Mouse (Mus musculus): ENCODE results near the gene Popdc3. TPM values are rescaled to one million over a fixed set of nuclear protein-coding genes. Genes with fewer than 3 reads are reported as not detected.
"Not testable (repeated sequence)": the region's sequence is repeated elsewhere in the genome, so short reads cannot be mapped to it uniquely, and the experiment has no call there.

Popdc3 gene
- 1.0 and 1.8 TPM in 2 replicates for polyA plus RNA-seq (2015; fragmentation: Nextera tagmentation; extraction: Ambion mirVana)

GRCm38 (mm10) chr10:45177798-45178197 is at the start of gene Popdc3:
Gene Popdc3 (plus strand): TSS chr10:45178098.
- not testable (repeated sequence) for ATAC-seq (ENCODE audit: low read depth); H3K27ac ChIP-seq (ENCODE audit: low read length); H3K9me3 ChIP-seq (ENCODE audit: control insufficient read depth, low read length); H3K4me2 ChIP-seq (ENCODE audit: low read depth, low read length); H3K4me3 ChIP-seq (ENCODE audit: low read length); H3K4me1 ChIP-seq (replicated peaks; ENCODE audit: control insufficient read depth, insufficient read depth, low read length); H3K27me3 ChIP-seq (ENCODE audit: control insufficient read depth, insufficient read depth, low read depth, low read length); H3K9ac ChIP-seq (ENCODE audit: low read length); H3K36me3 ChIP-seq (ENCODE audit: control insufficient read depth, insufficient read depth, low read length)
- no CpG with 5 or more reads among the region's 5 CpGs for WGBS

GRCm38 (mm10) chr10:45129105-45129504 is 48.8 kb upstream of the Popdc3 start:
- H3K4me3 ChIP-seq (ENCODE audit: low read length) = no peak overlapping the region
- H3K27me3 ChIP-seq (ENCODE audit: control insufficient read depth, insufficient read depth, low read depth, low read length) = no peaks in the 10 kb centered on the region
- no peak overlapping the region for H3K9ac ChIP-seq (ENCODE audit: low read length)
- no peak overlapping the region for H3K4me2 ChIP-seq (ENCODE audit: low read depth, low read length)
- H3K36me3 ChIP-seq (ENCODE audit: control insufficient read depth, insufficient read depth, low read length) = peaks cover 12% of the 10 kb centered on the region
- peak; percentile 41; the same call in 1 of the 2 replicates for ATAC-seq (ENCODE audit: low read depth)
- no peak overlapping the region for H3K27ac ChIP-seq (ENCODE audit: low read length)
- no peaks in the 10 kb centered on the region for H3K9me3 ChIP-seq (ENCODE audit: control insufficient read depth, low read length)
- H3K4me1 ChIP-seq (replicated peaks; ENCODE audit: control insufficient read depth, insufficient read depth, low read length) = no peaks in the 10 kb centered on the region
- 68% methylated on average over 11 of the region's 11 CpGs for WGBS

GRCm38 (mm10) chr10:45130004-45130403 is 47.9 kb upstream of the Popdc3 start:
- Histone ChIP-seq H3K27ac (ENCODE audit: low read length) (no peak overlapping the region), H3K36me3 (ENCODE audit: control insufficient read depth, insufficient read depth, low read length) (peaks cover 12% of the 10 kb centered on the region), H3K9ac (ENCODE audit: low read length) (no peak overlapping the region), H3K4me2 (ENCODE audit: low read depth, low read length) (no peak overlapping the region), H3K9me3 (ENCODE audit: control insufficient read depth, low read length) (no peaks in the 10 kb centered on the region), H3K4me1 (replicated peaks; ENCODE audit: control insufficient read depth, insufficient read depth, low read length) (no peaks in the 10 kb centered on the region), H3K4me3 (ENCODE audit: low read length) (no peak overlapping the region), H3K27me3 (ENCODE audit: control insufficient read depth, insufficient read depth, low read depth, low read length) (no peaks in the 10 kb centered on the region)
- WGBS = 74% methylated on average over 6 of the region's 6 CpGs
- no peak for ATAC-seq (ENCODE audit: low read depth)

GRCm38 (mm10) chr10:45132371-45132770 is 45.5 kb upstream of the Popdc3 start:
- H3K27ac ChIP-seq (ENCODE audit: low read length) = no peak overlapping the region
- H3K9me3 ChIP-seq (ENCODE audit: control insufficient read depth, low read length) = no peaks in the 10 kb centered on the region
- no peak overlapping the region for H3K9ac ChIP-seq (ENCODE audit: low read length)
- ATAC-seq (ENCODE audit: low read depth) = no peak
- peaks cover 2% of the 10 kb centered on the region; the same call in 1 of the 2 replicates for H3K36me3 ChIP-seq (ENCODE audit: control insufficient read depth, insufficient read depth, low read length)
- no peaks in the 10 kb centered on the region for H3K4me1 ChIP-seq (replicated peaks; ENCODE audit: control insufficient read depth, insufficient read depth, low read length)
- 58% methylated on average over 4 of the region's 4 CpGs for WGBS
- no peak overlapping the region for H3K4me2 ChIP-seq (ENCODE audit: low read depth, low read length)
- H3K27me3 ChIP-seq (ENCODE audit: control insufficient read depth, insufficient read depth, low read depth, low read length) = no peaks in the 10 kb centered on the region
- no peak overlapping the region for H3K4me3 ChIP-seq (ENCODE audit: low read length)

GRCm38 (mm10) chr10:45136806-45137205 is 41.1 kb upstream of the Popdc3 start:
- Histone ChIP-seq H3K9ac (ENCODE audit: low read length) (no peak overlapping the region), H3K9me3 (ENCODE audit: control insufficient read depth, low read length) (no peaks in the 10 kb centered on the region), H3K27ac (ENCODE audit: low read length) (no peak overlapping the region), H3K36me3 (ENCODE audit: control insufficient read depth, insufficient read depth, low read length) (no peaks in the 10 kb centered on the region; the same call in 1 of the 2 replicates), H3K4me2 (ENCODE audit: low read depth, low read length) (no peak overlapping the region), H3K27me3 (ENCODE audit: control insufficient read depth, insufficient read depth, low read depth, low read length) (no peaks in the 10 kb centered on the region), H3K4me1 (replicated peaks; ENCODE audit: control insufficient read depth, insufficient read depth, low read length) (no peaks in the 10 kb centered on the region), H3K4me3 (ENCODE audit: low read length) (no peak overlapping the region)
- 84% methylated on average over 7 of the region's 7 CpGs for WGBS
- no peak for ATAC-seq (ENCODE audit: low read depth)

- H3K36me3 ChIP-seq (ENCODE audit: control insufficient read depth, insufficient read depth, low read length) = no peaks in the 10 kb centered on the region; the same call in 1 of the 2 replicates
- no peak overlapping the region for H3K27ac ChIP-seq (ENCODE audit: low read length)
- H3K4me2 ChIP-seq (ENCODE audit: low read depth, low read length) = no peak overlapping the region
- H3K4me1 ChIP-seq (replicated peaks; ENCODE audit: control insufficient read depth, insufficient read depth, low read length) = no peaks in the 10 kb centered on the region
- no peak overlapping the region for H3K4me3 ChIP-seq (ENCODE audit: low read length)
- H3K9ac ChIP-seq (ENCODE audit: low read length) = no peak overlapping the region
- no peak for ATAC-seq (ENCODE audit: low read depth)
- WGBS = 70% methylated on average over 4 of the region's 4 CpGs
- no peaks in the 10 kb centered on the region for H3K9me3 ChIP-seq (ENCODE audit: control insufficient read depth, low read length)
- H3K27me3 ChIP-seq (ENCODE audit: control insufficient read depth, insufficient read depth, low read depth, low read length) = no peaks in the 10 kb centered on the region
Observed at GRCm38 (mm10) chr10:45139910-45140309, 38.0 kb upstream of the Popdc3 start.

- H3K27ac ChIP-seq (ENCODE audit: low read length) = no peak overlapping the region
- H3K4me2 ChIP-seq (ENCODE audit: low read depth, low read length) = no peak overlapping the region
- no peak overlapping the region for H3K9ac ChIP-seq (ENCODE audit: low read length)
- H3K9me3 ChIP-seq (ENCODE audit: control insufficient read depth, low read length) = no peaks in the 10 kb centered on the region
- H3K4me3 ChIP-seq (ENCODE audit: low read length) = no peak overlapping the region
- no peaks in the 10 kb centered on the region for H3K27me3 ChIP-seq (ENCODE audit: control insufficient read depth, insufficient read depth, low read depth, low read length)
- H3K36me3 ChIP-seq (ENCODE audit: control insufficient read depth, insufficient read depth, low read length) = no peaks in the 10 kb centered on the region; the same call in 1 of the 2 replicates
- H3K4me1 ChIP-seq (replicated peaks; ENCODE audit: control insufficient read depth, insufficient read depth, low read length) = no peaks in the 10 kb centered on the region
- no peak for ATAC-seq (ENCODE audit: low read depth)
- WGBS = 88% methylated on average over 7 of the region's 7 CpGs
Observed at GRCm38 (mm10) chr10:45140474-45141212, 37.3 kb upstream of the Popdc3 start.

- Histone ChIP-seq H3K36me3 (ENCODE audit: control insufficient read depth, insufficient read depth, low read length) (no peaks in the 10 kb centered on the region; the same call in 1 of the 2 replicates), H3K4me2 (ENCODE audit: low read depth, low read length) (no peak overlapping the region), H3K27me3 (ENCODE audit: control insufficient read depth, insufficient read depth, low read depth, low read length) (no peaks in the 10 kb centered on the region), H3K4me1 (replicated peaks; ENCODE audit: control insufficient read depth, insufficient read depth, low read length) (no peaks in the 10 kb centered on the region), H3K4me3 (ENCODE audit: low read length) (no peak overlapping the region), H3K27ac (ENCODE audit: low read length) (no peak overlapping the region), H3K9ac (ENCODE audit: low read length) (no peak overlapping the region), H3K9me3 (ENCODE audit: control insufficient read depth, low read length) (no peaks in the 10 kb centered on the region)
- 74% methylated on average over 5 of the region's 5 CpGs for WGBS
- no peak for ATAC-seq (ENCODE audit: low read depth)
Observed at GRCm38 (mm10) chr10:45142359-45142758, 35.5 kb upstream of the Popdc3 start.

GRCm38 (mm10) chr10:45144038-45144817 is 33.7 kb upstream of the Popdc3 start:
- no peaks in the 10 kb centered on the region for H3K27me3 ChIP-seq (ENCODE audit: control insufficient read depth, insufficient read depth, low read depth, low read length)
- no peak overlapping the region for H3K9ac ChIP-seq (ENCODE audit: low read length)
- no peak overlapping the region for H3K4me2 ChIP-seq (ENCODE audit: low read depth, low read length)
- no peaks in the 10 kb centered on the region for H3K9me3 ChIP-seq (ENCODE audit: control insufficient read depth, low read length)
- no peak for ATAC-seq (ENCODE audit: low read depth)
- no peaks in the 10 kb centered on the region for H3K4me1 ChIP-seq (replicated peaks; ENCODE audit: control insufficient read depth, insufficient read depth, low read length)
- no peak overlapping the region for H3K27ac ChIP-seq (ENCODE audit: low read length)
- H3K36me3 ChIP-seq (ENCODE audit: control insufficient read depth, insufficient read depth, low read length) = 0 out of 2 replicates have a peak, but pooled peaks cover 2% of the 10 kb centered on the region
- 94% methylated on average over 6 of the region's 6 CpGs for WGBS
- no peak overlapping the region for H3K4me3 ChIP-seq (ENCODE audit: low read length)

All from lung, embryonic 16.5 days (tissue).